Mouse (Mus musculus): Measurements from ENCODE around the gene Cd9.
A peak's percentile ranks its signal among the peaks of the same experiment; 100 is the strongest.

Gene Cd9

DNA sequence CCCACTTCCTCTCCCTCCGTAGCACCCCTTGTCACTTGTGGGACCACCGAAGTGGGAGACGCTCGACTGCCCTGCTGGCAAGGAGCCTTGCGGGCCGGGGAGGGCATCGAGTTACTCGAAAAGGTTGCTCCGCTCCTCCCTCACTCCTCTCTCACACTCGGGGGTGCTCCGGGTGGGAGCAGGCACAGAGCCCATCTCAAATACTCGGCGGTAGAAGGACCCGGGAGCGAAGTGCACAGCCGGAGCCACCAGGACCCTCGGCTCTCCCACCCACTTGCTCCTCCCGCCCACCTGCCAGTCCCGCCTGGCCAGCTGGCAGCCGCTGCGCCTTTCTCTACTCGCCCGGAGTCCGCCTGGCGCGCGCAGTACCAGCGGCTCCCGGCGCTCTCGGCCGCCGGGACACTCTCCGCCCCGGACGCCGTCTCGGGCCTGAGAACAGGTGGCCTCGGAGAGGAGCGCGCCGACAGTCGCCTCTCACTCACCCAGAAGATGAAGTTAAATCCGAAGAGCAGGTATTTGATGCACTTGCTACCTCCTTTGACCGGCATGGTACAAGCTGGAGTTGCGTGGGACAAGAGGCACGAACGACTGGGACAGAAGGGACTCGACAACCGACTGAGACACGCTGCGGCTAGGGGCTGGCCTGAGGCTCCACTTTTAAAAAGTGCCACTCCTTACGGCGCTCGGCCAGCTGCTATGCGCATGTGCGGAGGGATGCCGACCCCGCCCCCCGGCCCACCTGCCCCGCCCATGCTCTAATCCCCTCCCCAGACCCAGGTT is at the start of gene Cd9:
Gene Cd9, minus strand, starts transcription at position 700 of the 780 bp plus-strand sequence.
- peak; percentile 57 for DNase-seq

DNA sequence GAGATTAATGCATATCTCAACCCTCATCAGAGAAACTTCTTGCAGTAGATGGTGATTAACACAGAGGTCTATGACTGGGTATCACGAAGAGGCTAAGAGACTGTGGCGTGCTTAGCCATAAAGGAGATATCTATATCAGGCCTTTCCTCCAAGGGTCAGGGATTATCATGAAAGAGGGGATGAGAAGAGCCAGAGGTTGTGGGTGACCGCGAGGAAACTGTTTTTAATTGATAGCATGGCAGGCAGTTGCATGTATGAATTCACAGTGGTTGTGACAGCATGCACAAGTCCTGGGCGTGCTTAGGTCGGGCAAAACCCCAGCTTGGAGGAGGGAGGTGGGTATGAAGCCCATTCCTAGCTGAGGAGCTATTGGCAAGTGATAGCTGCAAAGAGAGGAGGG is 46.7 kb upstream of the Cd9 start:
- DNase-seq, result no peak

DNA sequence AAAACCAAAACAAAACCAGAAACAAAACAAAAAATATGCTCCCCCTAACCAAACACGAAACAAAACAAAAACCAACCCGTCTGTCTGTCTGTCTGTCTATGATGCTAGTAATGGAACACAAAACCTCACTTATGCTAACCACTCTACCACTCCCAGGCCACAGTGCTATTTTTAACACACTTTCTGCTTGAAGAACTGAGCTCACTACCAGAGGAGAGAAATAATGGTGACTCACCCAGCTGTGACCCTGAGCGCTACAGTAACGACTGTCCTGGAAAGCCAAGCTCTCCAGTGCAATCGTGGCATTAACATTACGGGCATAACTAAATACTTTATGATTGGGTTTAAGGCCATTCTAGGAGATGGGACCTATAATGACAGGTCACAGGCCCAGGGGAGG is 46.2 kb upstream of the Cd9 start:
- DNase-seq, result no peak

DNA sequence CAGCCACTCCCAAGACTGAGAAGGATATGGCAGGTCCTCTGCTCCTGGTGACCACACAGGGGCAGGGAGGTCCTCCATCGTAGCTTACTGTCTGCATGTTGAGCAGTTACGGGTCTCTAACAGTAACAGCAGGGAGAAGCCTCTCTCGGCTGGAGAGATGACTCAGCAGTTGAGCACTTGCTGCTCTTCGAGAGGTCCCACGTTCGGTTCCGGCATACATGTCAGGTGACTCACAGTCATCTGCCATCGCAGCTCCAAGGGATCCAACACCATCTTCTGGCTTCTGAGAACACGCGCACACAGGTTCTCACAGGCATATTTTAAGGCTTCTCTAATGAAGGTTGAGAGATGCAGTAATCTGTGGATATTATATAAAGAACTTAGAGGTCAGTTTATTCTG is 45.6 kb upstream of the Cd9 start:
- no peak for DNase-seq

DNA sequence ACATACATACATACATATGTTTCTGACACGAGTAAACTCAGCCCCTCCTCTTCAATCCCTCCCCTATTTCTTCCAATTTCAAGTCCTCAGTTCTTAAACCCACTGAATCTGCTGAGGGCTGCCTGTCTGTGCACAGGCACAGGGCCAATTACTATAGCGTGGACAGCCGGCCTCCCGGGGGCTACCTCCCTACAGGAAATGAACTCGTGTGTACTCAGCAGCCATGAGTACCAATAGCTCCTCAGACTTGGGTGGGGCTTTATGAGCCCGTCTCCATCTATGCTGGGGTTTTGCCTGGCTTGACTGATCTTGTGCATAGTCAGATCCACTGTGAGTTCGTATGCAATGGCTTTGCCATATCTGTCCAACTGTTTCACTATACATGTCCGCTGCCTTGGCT is 44.8 kb upstream of the Cd9 start:
- no peak for DNase-seq

DNA sequence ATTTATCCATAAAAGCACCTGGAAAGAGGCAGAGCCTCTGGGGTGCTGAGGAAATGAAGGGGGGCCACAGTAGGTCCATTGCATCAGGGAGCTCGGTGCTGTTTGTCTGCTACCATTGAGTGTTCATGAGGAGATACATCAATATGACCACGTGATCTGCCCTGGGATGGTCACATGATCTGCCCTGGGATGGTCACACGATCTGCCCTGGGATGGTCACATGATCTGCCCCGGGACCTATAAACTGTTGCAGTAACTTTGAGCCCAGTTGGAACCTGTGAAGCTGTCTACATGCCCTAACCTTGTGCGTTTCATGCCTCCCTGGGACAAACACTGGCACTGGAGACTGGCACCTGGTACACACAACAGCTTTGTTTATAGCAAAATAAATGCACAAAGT is 43.9 kb upstream of the Cd9 start:
- no peak for DNase-seq

DNA sequence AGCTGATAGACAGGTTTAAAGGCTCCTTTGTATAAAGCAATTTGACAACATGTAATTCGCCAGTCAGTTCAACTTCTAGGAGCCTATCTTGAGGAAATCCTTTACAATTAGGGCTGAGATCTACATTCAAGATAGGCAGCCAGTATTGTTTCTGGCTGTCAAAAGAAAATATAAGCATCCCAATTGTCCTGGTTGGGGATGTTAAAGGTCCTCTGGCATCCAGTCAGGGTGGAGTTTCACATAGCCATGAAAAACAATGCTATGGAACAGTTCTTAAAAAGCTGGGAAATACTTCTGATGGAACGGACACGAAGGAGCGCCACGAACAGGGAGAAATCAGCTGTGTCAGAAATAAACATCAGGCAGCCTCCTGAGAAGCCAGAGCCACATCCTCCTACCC is 40.4 kb upstream of the Cd9 start:
- DNase-seq, result no peak

DNA sequence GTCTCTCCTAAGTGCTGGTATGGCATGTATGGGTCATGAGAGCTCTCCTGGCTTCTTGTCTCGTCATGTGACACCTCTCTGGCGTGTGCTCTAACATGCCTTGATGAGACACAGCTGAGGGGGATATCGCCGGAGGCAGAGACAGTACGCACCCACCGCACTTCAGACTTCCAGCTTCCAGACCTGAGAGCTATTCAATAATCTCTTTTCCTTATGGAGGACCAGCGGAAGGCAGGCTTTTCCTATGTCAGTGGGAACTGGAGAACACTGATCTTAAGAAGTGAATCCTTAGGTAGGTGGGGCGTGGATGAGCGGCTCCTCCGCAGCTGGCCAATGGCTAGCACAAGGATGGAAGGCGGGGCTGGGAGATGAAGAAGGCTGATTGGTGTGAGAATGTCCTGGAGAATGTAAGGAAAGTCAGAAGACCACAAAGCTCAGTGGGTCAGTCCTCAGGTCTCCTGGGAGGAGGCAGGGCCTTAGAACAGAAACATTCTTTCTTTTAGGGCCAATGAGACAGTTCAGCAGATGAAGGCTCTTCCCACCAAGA is 38.6 kb upstream of the Cd9 start:
- no peak for DNase-seq

DNA sequence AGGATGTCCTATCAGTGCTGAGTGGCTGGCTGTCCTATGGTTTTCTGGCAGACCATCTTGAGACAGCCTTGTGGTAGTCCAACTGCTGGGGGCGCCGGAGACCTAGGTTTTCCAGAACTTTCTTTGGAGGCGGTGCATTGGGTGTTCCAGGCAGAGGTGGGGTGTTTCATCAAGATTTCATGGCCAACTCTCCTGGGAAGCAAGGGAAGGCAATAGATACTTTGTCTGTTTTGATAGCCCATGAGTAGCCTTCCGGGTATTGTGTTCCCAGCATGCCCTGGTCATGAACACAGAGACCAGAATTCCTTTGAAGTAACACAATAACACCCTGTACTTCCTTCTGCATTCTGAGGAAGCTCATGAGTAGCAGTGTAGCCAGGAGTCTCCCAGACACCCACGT is 34.9 kb upstream of the Cd9 start:
- no peak for DNase-seq

DNA sequence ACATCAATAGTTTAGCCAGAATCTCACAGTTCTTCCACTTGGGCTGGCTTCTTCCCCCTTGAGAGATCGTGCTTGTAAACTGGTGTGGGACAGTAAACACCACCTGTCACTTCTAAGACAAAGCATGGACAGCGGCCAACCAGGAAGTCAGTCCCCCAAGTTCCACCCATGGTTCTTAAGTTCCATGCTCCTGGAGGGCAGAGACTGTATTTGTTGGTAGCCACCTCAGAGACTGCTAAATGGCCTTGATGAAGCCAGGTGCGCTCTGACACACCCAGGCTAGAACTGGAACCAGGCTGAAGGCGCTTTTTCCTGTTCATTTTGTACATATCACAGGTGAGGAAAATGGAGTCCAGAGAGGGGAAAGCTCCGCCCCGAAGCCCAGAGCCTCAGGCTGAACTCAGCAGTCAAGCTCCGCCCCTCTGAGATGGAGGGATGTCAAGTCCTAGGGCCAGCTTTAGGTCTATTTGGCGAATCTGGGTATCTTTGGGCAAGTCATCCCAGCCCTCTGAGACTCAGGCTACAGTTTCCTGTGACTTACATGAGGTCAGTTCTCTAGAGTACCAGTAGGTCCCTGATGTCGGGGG is 34.1 kb upstream of the Cd9 start:
- DNase-seq, result no peak

DNA sequence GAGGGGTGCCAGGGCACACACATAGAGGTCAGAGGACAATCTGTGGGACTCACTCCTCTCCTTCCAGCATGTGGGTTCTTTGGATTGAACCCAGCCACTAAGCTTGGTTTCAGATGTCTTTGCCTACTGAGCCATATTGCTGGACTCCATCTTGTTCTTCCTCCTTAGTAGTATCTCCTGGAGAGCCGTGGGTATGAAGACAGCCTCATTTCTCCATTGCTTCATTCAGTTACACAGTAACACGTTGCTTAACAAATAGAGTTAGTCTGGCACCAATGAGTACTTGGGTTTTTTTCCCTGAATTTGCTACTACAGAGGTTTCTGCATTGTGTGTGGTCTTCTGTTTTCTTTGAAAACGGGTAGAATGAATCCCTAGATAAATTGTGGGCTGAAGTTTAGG is 31.5 kb upstream of the Cd9 start:
- DNase-seq, result no peak

DNA sequence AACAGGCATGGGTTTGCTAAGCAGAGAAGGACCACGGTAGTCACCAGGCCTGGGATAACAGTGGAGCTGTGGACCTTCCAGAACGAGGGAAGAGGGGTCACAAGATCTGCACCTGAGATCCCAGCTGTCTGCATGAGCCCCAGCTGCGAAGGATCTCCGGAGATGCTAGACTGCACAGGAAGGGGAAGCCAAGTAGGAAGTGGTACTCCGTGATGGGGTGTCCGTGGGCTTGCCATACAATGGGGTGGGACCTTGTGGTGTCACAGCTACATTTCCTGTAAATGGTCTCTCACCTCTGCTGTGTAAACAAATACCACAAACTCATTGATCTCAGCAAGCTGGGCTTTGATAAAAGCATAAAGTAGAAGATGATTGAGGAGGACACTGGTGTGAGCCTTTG is 29.4 kb upstream of the Cd9 start:
- DNase-seq, result no peak

DNA sequence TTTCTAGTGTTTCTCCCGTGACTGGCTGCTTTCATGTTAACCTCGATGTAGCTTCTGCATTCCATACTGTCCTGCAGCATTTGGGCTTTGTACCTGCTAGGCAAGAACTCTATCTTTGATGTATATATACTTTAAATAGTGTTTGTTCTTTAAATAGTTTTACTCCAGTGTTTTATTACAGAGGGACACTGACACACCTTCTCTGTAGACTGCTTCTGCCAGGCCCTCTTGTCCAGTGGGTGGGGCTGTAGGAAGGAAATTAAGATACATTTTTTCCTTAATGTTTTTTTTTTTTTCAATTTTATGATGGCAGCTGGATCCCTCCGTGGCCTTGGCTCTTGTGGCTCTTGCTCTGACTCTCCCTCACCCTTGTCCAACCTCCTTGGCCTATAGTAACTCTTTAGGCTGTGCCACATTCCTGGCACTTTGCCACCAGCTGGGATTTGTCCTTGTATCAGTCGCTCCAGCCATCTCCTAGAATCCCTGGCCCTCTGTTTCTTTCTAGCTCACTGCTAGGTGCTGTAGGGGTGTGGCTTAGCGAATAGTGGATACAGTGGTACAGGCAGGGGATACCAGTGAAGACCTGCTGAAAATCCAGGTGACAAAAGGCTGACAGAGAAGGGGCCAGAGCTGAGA is 27.1 kb upstream of the Cd9 start:
- no peak for DNase-seq

DNA sequence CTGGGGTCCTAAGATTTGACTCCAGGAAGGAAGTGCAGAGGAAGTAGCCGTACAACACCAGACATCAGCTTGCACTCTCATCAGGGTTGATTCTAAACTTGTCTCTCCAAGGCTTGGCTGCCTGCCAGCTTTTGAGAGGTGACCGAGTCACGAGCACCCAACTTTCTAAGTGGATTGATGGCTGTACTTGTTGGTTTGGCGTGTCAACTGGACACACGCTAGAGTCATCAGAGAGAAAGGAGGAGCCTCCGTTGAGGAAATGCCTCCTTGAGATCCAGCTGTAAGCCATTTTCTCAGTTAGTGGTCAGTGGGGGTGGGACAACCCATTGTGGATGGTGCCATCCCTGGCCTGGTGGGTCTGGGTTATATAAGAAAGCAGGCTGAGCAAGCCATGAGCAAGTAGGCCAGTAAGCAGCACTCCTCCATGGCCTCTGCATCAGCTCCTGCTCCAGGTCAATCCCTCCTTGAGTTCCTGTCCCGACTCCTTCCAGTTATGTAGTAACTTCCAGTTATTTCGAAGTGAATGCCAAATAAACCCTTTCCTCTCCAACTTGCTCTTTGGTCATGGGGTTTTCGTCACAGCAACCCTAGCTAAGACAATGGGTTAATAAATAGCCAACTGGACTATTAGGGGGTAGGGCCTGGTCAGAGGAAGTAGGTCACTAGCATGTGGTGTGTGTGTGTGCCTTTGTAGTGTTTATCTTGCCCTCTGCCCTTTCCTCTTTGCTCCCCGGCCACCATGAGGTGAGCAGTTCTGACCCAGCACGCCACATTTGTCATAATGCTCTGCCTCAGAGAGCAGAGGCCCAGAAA is 21.1 kb upstream of the Cd9 start:
- no peak for DNase-seq

DNA sequence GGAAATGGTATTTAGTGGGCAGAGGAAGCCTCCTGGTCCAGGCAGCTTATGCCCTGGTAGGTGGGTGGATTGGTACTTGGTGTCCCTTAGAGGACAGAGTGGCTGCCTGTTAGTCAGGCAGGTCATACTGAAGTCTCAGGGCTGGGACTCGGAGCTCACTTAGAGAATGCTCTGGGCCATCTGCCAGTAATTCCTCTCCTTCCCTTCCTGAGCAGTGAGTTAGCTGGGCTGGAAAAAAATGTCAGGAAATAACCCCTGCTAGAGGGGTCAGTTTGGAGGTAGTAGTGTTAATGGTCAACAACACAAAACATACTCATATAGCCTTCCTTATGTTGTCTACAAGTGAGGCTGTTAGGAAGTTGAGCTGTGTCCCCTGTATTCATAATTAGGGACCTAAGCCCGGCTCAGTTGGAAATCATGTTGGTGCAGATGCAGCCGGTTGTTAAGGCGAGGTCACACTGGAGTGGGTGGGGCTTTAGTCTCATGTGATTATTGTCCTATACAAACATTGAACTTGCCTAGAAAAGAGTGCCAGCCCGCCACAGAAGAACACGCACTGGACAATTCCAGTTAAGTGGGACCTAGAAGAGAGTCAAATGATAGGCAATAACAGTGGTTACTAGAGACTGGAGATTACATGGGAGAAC is 18.5 kb upstream of the Cd9 start:
- DNase-seq, result no peak

DNA sequence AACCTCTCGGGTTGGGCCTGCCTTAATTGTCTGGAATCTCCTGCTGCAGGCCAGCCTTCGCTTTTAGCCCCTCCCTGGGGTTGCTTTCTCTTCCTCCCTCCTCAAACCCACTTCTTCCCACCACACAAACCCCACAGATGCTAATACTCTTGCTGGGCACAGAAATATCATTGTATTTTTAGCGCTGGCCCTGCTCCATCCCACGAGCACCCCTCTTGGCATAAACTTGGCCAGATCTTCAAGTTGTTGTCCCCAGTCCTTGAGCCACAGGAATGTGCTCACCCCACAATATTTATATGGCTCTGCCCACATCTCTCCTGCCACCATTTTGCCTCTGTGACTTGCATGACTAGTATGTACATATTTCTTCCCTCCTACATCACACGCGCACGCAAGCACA is 16.6 kb upstream of the Cd9 start:
- DNase-seq, result no peak

DNA sequence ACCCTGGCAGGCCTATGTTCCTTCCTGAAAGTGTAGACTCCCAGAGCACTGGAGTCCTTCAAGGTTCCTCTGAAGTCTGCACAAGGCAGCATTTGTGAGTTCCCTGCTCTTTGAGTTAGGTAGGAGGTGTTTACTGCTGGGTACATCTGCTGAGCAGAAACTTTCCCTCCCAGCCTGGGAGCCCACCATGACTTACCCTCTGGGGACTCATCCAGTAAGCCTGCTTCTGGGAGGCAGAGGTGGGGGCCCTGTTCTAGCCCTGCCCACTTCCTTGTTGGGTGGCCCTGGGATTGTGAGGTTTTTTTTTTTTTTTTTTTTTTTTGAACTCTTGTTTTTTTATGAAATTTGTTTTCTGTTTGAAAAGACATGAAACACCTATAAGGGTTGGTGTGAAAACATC is 16.1 kb upstream of the Cd9 start:
- DNase-seq, result no peak

DNA sequence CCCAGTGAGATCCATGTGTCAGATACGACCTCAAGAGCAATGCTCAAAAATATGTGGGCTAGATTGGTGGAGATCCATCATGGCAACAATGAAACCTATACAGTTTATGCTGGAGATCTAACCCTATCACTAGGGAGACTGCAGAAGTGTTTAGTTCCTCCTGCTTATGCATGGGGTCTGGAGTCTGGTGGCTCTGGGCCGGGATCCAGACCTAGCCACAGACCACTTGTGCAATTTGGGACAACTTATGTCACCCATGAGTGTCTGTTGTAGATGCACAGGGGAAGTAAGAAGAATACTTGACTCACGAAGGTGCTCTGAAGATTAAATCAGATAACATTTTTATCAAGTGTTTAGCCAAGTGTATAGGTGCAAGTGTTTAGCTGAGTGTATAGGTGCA is 15.2 kb upstream of the Cd9 start:
- no peak for DNase-seq

DNA sequence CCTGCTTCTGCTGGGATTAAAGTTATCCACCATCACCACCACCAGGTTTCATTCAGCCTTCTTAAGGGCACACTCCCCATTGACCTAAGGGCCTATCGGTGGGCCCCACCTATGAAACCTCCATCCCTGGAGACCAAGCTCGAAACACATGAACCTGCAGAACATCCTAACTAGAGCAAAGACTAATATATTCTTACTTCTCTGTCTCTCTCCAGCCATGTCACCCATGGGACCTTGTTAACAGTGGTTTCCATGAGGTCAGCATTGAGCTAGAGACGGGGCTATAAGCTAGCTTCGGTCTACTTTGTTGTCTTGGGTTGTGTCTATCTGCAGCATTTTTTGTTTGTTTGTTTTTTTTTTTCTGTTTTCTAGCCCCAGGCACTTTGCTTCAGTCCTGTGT is 11.8 kb upstream of the Cd9 start:
- no peak for DNase-seq

DNA sequence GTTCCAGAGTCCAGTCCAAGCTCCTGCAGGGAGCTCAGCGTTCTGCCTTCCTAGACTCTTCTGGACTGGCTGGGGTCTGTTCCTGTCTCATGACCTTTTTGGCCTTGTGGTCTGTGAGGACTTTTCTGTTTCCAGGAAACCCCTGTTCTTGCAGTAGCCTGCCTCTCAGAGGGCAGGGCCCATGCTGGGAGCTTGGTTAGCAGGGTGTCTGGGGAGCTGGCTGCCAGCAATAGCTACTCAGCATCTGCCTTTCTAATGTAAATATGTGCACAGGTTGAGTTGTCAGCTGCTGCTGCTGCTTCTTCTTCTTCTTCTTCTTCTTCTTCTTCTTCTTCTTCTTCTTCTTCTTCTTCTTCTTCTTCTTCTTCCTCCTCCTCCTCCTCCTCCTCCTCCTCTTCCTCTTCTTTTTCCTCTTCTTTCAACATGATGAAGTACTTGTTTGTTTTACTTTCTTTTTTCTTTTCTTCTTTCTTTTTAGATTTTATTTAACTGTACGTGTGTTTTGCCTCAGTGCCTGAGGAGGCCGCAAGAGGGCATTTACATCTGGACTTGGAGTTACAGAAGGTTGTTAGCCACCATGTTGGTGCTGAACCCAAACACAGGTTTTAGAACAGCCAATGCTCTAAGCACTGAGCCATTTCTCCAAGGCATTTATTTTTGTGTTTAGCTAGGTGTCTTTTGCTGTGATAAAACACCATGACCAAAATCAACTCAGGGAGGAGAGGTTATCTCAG is 10.2 kb upstream of the Cd9 start:
- DNase-seq, result no peak

DNA sequence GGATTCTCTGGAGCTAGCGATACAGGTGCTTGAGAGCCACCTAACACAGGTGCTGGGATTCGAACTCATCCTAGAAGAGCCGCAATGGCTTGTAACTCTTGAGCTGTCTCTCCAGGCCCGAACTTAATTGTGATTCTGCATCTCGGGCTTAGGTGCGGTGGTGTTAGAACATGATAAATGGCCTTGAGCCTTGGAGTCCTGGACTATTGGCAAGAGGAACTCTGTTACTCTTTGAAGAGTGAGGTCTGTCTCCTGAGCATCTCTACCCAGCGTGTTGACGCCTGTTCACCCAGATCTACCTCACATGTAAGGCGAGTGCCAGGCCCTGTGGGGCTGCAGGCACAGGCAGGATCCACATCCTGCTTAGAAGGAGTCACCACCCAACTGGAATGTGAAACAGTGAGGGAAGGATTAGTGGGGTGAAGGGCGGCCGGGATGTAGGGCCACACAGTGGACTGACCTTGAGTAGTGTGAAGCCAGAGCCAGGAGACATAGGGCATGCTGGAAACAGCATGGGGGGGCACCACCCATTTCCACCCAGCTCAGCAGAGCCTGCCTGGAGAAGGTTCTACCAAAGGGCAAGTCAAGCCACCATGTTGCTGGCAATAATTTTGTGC is 8.7 kb upstream of the Cd9 start:
- no peak for DNase-seq

DNA sequence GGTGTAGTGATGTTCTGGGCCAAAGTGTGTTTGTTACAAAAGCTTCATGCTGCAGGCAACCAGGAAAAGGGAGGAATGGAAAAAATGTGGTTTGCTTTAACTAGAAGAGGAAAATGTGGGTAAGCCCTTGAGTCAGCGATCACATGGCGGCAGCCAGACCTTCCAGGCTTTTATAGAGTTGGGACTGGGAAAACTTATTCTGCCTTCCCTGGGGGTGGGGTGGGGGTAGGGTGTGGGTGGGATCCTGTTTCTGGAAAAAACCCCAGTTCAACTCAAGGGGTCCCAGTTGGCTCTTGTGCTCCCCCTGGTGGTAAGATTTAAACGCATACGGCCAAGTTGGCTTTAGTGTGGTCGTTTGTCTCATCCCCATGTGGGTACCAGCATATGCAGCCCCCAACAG is 3.5 kb upstream of the Cd9 start:
- peak; percentile 40 for DNase-seq

Measured in thymus, postnatal 25 days (tissue).